Mouse (Mus musculus) B cell, adult 2 months (primary cell): ENCODE measurements around the gene 9430015G10Rik.

ENCODE experiments used
- DNase-seq, 2 experiments: peaks; one replicate each; pipeline ENCODE4 v3.0.0; 2022

9430015G10Rik gene

GRCm38 (mm10) chr4:156109570-156110331 is at the start of gene 9430015G10Rik:
9430015G10Rik (plus strand) TSS chr4:156109982.
- DNase-seq, result peak; percentile 97

- DNase-seq, result no peak
Measured at GRCm38 (mm10) chr4:156063861-156064509, 45.8 kb upstream of the 9430015G10Rik start.

- no peak for DNase-seq
Measured at GRCm38 (mm10) chr4:156064510-156064897, 45.3 kb upstream of the 9430015G10Rik start.

GRCm38 (mm10) chr4:156065156-156065894 is 44.5 kb upstream of the 9430015G10Rik start:
- no peak for DNase-seq

GRCm38 (mm10) chr4:156067256-156067949 is 42.4 kb upstream of the 9430015G10Rik start:
- peak; percentile 15 to 20 for DNase-seq

- no peak for DNase-seq
Measured at GRCm38 (mm10) chr4:156069701-156070100, 40.1 kb upstream of the 9430015G10Rik start.

GRCm38 (mm10) chr4:156070276-156070675 is 39.5 kb upstream of the 9430015G10Rik start:
- peak; percentile 14 to 24 for DNase-seq

- DNase-seq, result peak; percentile 5 to 7
Measured at GRCm38 (mm10) chr4:156070716-156071115, 39.1 kb upstream of the 9430015G10Rik start.

GRCm38 (mm10) chr4:156076911-156077382 is 32.8 kb upstream of the 9430015G10Rik start:
- peak; percentile 6 to 8 for DNase-seq

GRCm38 (mm10) chr4:156077499-156078301 is 32.1 kb upstream of the 9430015G10Rik start:
- DNase-seq, result peak; percentile 44

- DNase-seq, result no peak
Measured at GRCm38 (mm10) chr4:156082621-156083234, 27.1 kb upstream of the 9430015G10Rik start.

- DNase-seq, result no peak
Measured at GRCm38 (mm10) chr4:156083348-156083747, 26.4 kb upstream of the 9430015G10Rik start.

GRCm38 (mm10) chr4:156084096-156084879 is 25.5 kb upstream of the 9430015G10Rik start:
- DNase-seq, result no peak

- no peak for DNase-seq
Measured at GRCm38 (mm10) chr4:156085256-156085655, 24.5 kb upstream of the 9430015G10Rik start.

- DNase-seq, result peak; percentile 21 to 45
Measured at GRCm38 (mm10) chr4:156087398-156088087, 22.2 kb upstream of the 9430015G10Rik start.

- DNase-seq, result no peak
Measured at GRCm38 (mm10) chr4:156091236-156091635, 18.5 kb upstream of the 9430015G10Rik start.

GRCm38 (mm10) chr4:156092765-156093164 is 17.0 kb upstream of the 9430015G10Rik start:
- no peak for DNase-seq

- DNase-seq, result no peak
Measured at GRCm38 (mm10) chr4:156093758-156094157, 16.0 kb upstream of the 9430015G10Rik start.

GRCm38 (mm10) chr4:156096191-156096590 is 13.6 kb upstream of the 9430015G10Rik start:
- DNase-seq, result no peak
